Mouse (Mus musculus) 3134 (cell line): Measurements from ENCODE around the gene Sco1.

Experiments
- DNase-seq: peaks from one replicate; pipeline ENCODE4 v3.0.0-alpha.2; 2011; ENCODE audit warnings: low spot score; ENCODE audit not compliant: insufficient read length; ENCODE audit errors: extremely low read depth

The Sco1 gene

DNA sequence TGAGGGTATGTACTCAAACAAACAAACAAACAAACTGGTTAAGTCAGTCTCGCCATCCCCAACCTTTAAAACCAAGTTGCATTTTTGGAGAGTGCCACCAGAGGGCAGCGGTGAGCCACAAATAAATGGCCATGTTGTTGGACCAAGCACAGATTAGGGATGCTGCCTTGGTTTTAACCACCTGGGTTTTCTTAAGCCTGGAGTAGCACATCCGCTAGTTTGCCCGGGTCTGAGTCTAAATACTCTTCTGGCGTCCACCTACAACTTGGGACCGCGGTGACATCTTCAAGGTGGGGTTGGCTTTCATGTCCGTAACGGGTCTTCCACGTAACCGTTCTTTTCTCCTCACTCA lies 60.4 kb downstream of the Sco1 start:
- no peak for DNase-seq

DNA sequence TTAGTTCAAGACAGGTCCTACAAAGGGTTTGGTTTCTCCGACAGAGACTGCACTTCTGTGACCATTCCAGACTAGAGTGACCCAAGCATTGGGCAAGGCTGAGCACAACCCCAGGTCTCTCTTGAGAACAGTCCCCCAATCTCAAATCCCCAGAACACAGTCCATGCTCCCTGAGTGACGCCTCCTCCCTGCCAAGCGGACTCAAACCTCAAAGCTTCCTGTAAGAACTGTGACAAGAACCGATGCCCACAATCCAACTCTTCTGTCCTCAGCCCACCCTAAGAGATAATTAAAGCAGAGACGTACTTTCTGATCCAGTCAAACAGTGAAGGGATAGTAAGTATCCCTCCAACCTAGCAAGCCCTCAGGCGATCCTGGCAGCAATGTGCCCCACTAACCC lies 60.9 kb downstream of the Sco1 start:
- DNase-seq, result no peak

DNA sequence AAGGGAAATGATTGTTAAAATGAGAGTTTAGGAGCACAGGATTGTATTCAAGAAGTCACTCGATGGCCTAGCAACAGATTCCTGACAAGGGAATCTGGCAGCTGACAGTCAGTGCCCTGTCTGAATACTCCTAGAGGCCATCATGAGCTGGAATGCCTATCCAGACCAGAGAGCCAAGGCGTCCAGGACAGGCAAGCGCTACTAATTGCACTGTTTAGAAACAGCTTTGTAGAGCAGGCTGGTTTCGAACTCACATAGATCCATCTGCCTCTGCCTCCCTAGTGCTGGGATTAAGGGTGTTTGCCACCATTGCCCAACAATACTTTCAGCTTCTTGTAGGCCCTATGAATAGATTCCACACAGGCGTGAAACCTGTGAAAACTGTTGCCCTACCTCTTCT lies 61.8 kb downstream of the Sco1 start:
- no peak for DNase-seq

DNA sequence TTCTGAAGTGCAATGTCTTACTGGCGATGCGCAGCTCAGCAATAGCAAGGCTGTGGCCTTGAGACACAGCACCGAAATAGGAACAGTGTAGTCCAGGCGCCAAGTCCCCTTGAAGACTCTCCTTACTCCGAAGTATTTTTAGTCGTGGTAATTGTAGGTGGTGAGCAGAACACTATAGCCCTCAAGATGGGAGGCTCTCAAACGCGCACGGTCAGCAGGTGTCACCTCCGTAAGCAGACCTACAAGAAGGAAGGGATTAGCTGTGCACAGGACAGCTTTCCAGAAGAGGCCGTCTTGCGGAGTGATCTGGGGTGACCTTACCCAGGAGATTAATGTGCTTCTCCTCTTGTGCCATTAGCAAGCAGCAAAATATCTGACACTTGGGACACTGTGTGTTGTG lies 62.4 kb downstream of the Sco1 start:
- DNase-seq, result no peak
